Mouse (Mus musculus) spleen, adult 2 months (tissue): ENCODE measurements at regions not wholly inside any gene's neighbourhood (a gene's known extent, or its start where the extent isn't known, plus 50 kb on each side); places are given as distances from the start of the nearest gene placed in this dataset.

Source experiments
- DNase-seq, 2 experiments: peaks; one replicate each; pipeline versions ENCODE4 v3.0.0 to v3.0.0-alpha.2; 2012 to 2021; ENCODE audit warnings: low spot score in 2 of 2, low read depth in 1 of 2
- H3K27ac ChIP-seq: fragments of 200-500 bp; 2 replicates; pipeline ENCODE4 v1.5.1; 2012; ENCODE audit warnings: low read length, inconsistent platforms; ENCODE audit not compliant: insufficient read depth
- H3K27me3 ChIP-seq: fragments of 200-500 bp; 2 replicates; pipeline ENCODE4 v1.6.1; 2012; ENCODE audit warnings: mild to moderate bottlenecking, moderate library complexity, low read length, inconsistent platforms; ENCODE audit not compliant: control insufficient read depth, insufficient read depth
- H3K36me3 ChIP-seq: fragments of 200-500 bp; 2 replicates; pipeline ENCODE4 v1.6.1; 2012; ENCODE audit warnings: mild to moderate bottlenecking, low read length, inconsistent platforms; ENCODE audit not compliant: control insufficient read depth, insufficient read depth
- H3K4me1 ChIP-seq: fragments of 200-500 bp; 2 replicates; pipeline ENCODE4 v1.6.1; 2011; ENCODE audit warnings: inconsistent platforms; ENCODE audit not compliant: control insufficient read depth, insufficient read depth, insufficient read length
- H3K4me3 ChIP-seq: fragments of 200-500 bp; 2 replicates; pipeline ENCODE4 v1.5.1; 2011; ENCODE audit warnings: mild to moderate bottlenecking, inconsistent platforms; ENCODE audit not compliant: insufficient read depth, insufficient read length; ENCODE audit errors: extremely low read depth
- CTCF ChIP-seq: fragments of 200-500 bp; IDR thresholded peaks from 2 replicates; pipeline ENCODE4 v1.5.1; 2011; ENCODE audit warnings: mild to moderate bottlenecking, inconsistent platforms; ENCODE audit not compliant: insufficient read depth, insufficient read length, insufficient replicate concordance; ENCODE audit errors: extremely low read depth
- POLR2A ChIP-seq: fragments of 200-500 bp; IDR thresholded peaks from 2 replicates; pipeline ENCODE4 v1.6.1; 2011; ENCODE audit warnings: low read depth, low read length, inconsistent platforms
- WGBS: fragments of 180-500 bp; shearing (Covaris S2); methylation state at CpG from one replicate; pipeline ENCODE4 v1.1.7; 2018; 5-methylcytosine and 5-hydroxymethylcytosine counted together

DNA sequence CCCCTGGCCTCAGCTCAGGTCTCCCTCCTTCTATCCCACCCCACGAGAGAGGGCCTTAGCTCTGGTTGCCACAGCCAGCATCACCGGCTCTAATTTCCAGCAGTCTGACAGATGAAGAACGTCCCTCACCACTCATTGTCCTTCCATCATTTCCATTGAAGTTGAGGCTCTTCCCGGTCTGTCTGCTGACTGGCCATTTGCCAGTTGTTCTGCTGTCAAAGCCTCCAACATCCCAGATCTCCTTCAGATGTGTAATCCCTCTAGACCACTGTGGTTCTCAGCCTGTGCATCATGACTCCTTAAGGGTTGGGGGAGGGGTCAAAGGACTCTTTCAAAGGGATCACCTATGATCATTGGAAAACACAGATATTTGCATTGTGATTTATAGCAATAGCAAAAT, 181.6 kb downstream of the Rplp1 start:
- no peak for DNase-seq
- WGBS, result 85% methylated on average over 4 of the region's 4 CpGs
- H3K4me1 ChIP-seq, result no peaks in the 10 kb centered on the region
- H3K27ac ChIP-seq, result no peak overlapping the region
- H3K27me3 ChIP-seq, result no peaks in the 10 kb centered on the region
- TF ChIP-seq CTCF (no peak), POLR2A (no peak)
- no peaks in the 10 kb centered on the region for H3K36me3 ChIP-seq
- H3K4me3 ChIP-seq, result no peak overlapping the region

- Histone ChIP-seq H3K27ac (no peak overlapping the region), H3K27me3 (no peaks in the 10 kb centered on the region), H3K4me3 (no peak overlapping the region), H3K4me1 (no peaks in the 10 kb centered on the region), H3K36me3 (no peaks in the 10 kb centered on the region)
- no peak for DNase-seq
- TF ChIP-seq CTCF (no peak), POLR2A (no peak)
- 91% methylated on average over 4 of the region's 4 CpGs for WGBS
These were observed 186.2 kb downstream of the Rplp1 start for GRCm38 (mm10) chr9:61728115-61728514.

DNA sequence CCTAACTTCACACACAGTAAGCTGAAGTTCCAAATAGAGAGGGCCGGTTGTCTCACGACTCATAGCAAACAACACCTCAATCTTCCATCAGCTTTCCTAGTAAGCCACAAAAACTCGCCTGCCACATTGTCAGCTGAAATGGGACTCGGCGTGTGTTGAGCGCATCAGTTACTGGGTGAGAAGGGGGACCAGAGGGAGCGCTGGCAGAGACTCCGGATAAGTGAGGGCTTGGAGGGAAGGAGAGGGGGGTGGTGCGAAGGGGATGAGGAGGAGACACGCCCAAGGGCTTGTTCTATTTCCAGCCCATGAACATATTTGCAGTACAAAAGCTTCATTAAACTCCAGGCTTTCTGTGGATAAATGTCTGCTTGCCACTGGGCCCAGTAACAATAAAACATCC, 186.7 kb downstream of the Rplp1 start:
- Histone ChIP-seq H3K27me3 (no peaks in the 10 kb centered on the region), H3K4me3 (no peak overlapping the region), H3K4me1 (no peaks in the 10 kb centered on the region), H3K36me3 (no peaks in the 10 kb centered on the region), H3K27ac (no peak overlapping the region)
- 90% methylated on average over 10 of the region's 10 CpGs for WGBS
- no peak for TF ChIP-seq POLR2A
- no peak for DNase-seq

DNA sequence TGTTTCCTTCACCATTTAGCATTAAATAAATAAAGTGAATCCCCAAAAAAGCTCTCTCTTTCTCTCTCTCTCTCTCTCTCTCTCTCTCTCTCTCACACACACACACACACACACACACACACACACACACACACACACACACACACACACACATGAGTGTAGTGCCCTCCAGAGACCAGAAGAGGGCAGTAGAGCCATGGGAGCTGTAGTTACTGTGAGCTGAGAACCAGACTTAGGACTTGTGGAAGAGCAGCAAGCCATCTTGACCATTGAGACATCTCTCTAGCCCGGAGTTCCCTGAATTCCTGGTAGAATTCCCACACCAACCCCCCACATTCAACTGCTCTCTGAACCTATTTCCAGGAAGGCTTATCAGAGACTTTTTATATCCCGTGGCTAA, 190.3 kb downstream of the Rplp1 start:
- DNase-seq, result no peak
- Histone ChIP-seq H3K27ac (no peak overlapping the region), H3K27me3 (no peaks in the 10 kb centered on the region), H3K36me3 (no peaks in the 10 kb centered on the region), H3K4me1 (no peaks in the 10 kb centered on the region), H3K4me3 (no peak overlapping the region)
- 93% methylated on average over 2 of the region's 2 CpGs for WGBS
- TF ChIP-seq POLR2A, result no peak
- TF ChIP-seq CTCF, result peak; percentile 15; the same call in 1 of the 2 replicates

- no peak for DNase-seq
- no peak overlapping the region for H3K4me3 ChIP-seq
- H3K27ac ChIP-seq, result no peak overlapping the region
- no peaks in the 10 kb centered on the region for H3K4me1 ChIP-seq
- no peaks in the 10 kb centered on the region for H3K27me3 ChIP-seq
- H3K36me3 ChIP-seq, result no peaks in the 10 kb centered on the region
- 59% methylated on average over 8 of the region's 8 CpGs for WGBS
- no peak for TF ChIP-seq CTCF
- no peak for TF ChIP-seq POLR2A
These were observed 191.2 kb downstream of the Rplp1 start for GRCm38 (mm10) chr9:61723021-61723581.

GRCm38 (mm10) chr9:61721851-61722250, 192.5 kb downstream of the Rplp1 start:
- Histone ChIP-seq H3K4me3 (no peak overlapping the region), H3K36me3 (no peaks in the 10 kb centered on the region), H3K27me3 (no peaks in the 10 kb centered on the region), H3K27ac (no peak overlapping the region), H3K4me1 (no peaks in the 10 kb centered on the region)
- TF ChIP-seq CTCF, result no peak
- TF ChIP-seq POLR2A, result no peak
- WGBS, result 87% methylated on average over 5 of the region's 5 CpGs
- no peak for DNase-seq

DNA sequence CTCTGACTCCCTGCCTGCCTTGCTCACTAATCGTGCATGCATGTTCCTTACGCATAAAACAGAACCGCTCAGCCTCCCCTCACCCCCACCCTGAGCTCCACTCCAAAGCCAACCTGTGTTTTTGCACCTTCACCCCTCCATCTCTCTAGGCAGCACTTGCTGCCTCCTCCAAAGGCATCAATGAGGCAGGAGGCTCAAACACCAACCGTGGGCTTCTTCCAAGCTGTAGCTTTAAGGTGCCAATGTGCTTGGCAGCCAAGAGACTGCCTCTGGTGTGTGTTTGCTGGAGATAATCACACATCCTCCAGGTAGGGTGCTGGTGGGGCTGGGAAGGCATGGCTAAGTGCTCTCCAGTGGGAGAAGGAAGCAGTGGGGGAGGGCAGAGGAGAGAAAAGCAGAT, 193.3 kb downstream of the Rplp1 start:
- Histone ChIP-seq H3K27ac (no peak overlapping the region), H3K4me3 (no peak overlapping the region), H3K36me3 (no peaks in the 10 kb centered on the region), H3K27me3 (no peaks in the 10 kb centered on the region), H3K4me1 (no peaks in the 10 kb centered on the region)
- TF ChIP-seq CTCF (no peak), POLR2A (no peak)
- no peak for DNase-seq
- 90% methylated on average over 4 of the region's 4 CpGs for WGBS

DNA sequence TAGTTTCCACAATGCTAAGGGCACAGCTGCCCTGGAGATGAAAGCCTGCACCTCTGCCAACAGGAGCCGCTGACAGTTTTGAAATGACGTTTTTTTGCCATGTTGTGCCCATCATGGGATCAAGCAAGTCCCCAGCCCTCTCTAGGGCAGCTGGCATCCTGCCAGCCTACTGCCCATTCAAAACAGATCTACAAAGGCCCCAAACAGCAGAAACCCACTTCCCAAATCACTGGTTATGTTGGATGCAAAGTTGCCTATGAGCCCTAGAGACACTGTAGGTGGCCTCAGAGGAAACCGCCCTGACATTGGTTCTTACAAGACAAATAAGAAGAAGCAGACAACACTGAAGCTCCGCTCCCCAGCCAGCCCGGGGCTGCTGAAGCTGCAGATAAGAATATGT, 194.1 kb downstream of the Rplp1 start:
- H3K27ac ChIP-seq, result no peak overlapping the region
- H3K27me3 ChIP-seq, result no peaks in the 10 kb centered on the region
- H3K4me3 ChIP-seq, result no peak overlapping the region
- H3K4me1 ChIP-seq, result no peaks in the 10 kb centered on the region
- no peaks in the 10 kb centered on the region for H3K36me3 ChIP-seq
- TF ChIP-seq CTCF (no peak), POLR2A (no peak)
- no peak for DNase-seq
- 69% methylated on average over 5 of the region's 5 CpGs for WGBS
